Mouse (Mus musculus) mouse trophoblast stem cell (cell line): ENCODE measurements around the gene Cyp3a11.
"Not testable (repeated sequence)": the region's sequence is repeated elsewhere in the genome, so short reads cannot be mapped to it uniquely, and the experiment has no call there.

ENCODE experiments used
- in situ Hi-C, 2 experiments: fragments of 300-500 bp; cut with MseI, MboI; formaldehyde crosslinking; loops; 2 replicates in 1 of 2; 3 replicates in 1 of 2; pipeline ENCODE4 v1.15.1; 2025

Cyp3a11 gene

GRCm38 (mm10) chr5:145879688-145880087 is at the start of gene Cyp3a11:
Cyp3a11 (minus strand) TSS chr5:145879964.
- in situ Hi-C loops = no loop called here

- in situ Hi-C loops = no loop called here
Measured at GRCm38 (mm10) chr5:145912912-145913311, 33.1 kb upstream of the Cyp3a11 start.

DNA sequence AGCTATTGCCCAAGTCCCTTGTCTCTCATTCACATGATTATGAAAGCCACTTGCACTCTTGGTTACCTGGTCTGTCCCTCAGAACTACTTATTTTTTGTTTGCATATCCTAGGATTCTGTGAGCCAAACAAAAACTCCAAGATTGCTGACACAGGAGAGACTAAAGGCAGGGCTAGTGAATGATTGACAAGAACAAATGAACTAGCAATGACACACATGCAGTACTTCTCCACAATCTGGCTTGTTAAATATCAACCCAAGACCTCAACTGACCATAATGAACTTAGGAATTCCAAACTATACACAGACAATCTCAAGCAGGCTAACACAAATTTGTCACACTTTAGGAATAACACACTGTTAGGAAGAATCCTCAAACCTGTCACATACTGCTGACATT is 32.0 kb upstream of the Cyp3a11 start:
- in situ Hi-C loops = no loop called here

GRCm38 (mm10) chr5:145906937-145907336 is 27.2 kb upstream of the Cyp3a11 start:
- in situ Hi-C loops = not testable (repeated sequence)

DNA sequence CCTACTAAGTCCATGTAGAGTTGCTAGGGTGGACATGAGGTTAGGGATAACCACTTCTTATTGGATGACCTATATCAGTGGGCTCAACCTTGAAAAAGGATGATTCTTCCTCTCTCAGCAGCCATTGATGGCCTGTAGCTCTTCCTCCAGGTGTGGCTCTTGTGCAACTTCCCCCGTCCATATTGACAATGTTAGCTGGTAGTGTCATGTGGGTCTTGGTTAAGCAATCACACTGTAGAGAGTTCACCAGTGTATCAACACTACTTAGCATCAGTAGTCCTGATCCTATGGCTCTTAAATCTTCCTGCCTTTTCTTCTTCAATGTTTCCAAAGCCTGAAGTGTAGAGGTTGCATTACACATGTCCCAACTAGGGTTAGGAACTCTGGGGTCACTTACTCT is 24.8 kb upstream of the Cyp3a11 start:
- in situ Hi-C loops = no loop called here

DNA sequence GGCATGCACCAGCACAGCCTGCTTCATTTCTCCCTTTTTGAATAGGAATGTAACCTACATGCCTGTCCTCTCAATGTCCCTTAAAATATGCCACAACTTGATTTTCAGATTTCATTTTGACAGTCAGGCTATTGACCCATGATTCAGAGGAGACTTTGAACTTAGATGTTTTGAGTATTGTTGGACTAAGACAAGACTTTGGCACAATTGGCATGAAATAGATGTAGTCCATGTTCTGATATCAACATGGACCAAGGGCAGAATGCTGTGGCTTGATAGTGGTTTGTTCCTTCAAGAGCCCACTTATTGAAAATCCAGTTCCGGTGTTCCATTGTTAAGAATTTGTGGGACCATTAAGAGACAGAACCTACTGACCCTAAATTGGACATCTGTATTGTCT is 23.6 kb upstream of the Cyp3a11 start:
- in situ Hi-C loops = no loop called here

DNA sequence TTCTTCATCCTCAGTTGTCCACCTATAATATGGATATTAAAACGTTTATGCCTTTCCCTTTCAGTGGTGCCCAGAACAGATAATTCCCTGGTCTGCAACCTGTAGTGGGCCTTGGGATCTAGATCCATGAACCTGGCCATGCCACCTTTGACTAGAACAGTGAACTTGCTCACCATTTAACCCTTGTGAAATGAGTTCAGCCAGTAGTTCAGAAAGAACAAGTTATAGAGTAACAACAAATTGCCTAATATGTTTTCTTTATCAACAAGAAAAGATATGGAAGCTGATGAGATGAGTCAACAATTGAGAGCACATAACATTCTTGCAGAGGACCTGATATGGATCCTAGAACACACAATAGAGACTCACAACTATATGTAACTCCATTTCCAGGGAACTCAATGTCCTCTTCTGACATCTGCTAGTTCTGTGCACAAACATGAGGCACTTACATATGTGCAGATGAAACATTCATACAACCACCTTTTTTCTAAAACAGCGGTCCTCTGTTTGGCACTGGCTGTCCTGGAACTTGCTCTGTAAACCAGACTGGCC is 20.7 kb upstream of the Cyp3a11 start:
- in situ Hi-C loops = no loop called here

DNA sequence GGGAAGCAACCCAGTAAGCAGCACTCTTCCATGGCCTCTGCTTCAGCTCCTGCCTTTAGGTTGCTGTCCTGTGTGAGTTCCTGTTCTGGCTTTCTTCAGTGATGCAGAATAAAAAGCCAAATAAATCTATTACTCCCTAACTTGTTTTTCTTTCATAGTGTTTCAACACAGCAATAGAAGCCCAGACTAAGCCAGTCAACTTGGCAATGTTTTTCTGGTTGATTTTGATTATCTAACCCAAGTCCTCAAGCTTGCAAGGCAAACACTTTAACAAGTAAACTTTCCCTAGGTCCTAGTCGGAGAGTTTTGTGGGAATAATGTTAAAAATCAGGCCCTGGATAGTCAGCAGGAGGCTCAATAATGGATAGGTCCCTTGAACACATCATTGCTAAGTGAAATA is 17.5 kb upstream of the Cyp3a11 start:
- in situ Hi-C loops = no loop called here

- in situ Hi-C loops = no loop called here
Measured at GRCm38 (mm10) chr5:145881207-145881606, 1.4 kb upstream of the Cyp3a11 start.

DNA sequence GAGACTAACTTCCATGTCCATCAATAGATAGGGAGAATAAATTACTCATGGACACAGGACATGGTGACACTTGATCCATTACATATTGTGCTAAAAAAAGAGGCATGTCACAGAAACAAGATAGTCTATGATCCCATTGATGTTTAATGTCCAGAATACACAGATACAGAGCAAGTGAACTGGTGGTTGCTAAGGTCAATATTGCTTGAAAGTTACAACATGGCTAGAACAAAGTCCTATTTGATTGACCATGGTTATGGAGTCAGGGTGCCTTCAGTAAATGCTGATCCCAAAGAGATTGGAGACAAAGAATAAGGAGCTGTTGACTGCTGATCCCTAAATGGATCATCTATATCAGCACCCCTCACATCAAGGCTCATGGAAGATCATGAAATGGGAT is 12.3 kb downstream of the Cyp3a11 start:
- in situ Hi-C loops = not testable (repeated sequence)

DNA sequence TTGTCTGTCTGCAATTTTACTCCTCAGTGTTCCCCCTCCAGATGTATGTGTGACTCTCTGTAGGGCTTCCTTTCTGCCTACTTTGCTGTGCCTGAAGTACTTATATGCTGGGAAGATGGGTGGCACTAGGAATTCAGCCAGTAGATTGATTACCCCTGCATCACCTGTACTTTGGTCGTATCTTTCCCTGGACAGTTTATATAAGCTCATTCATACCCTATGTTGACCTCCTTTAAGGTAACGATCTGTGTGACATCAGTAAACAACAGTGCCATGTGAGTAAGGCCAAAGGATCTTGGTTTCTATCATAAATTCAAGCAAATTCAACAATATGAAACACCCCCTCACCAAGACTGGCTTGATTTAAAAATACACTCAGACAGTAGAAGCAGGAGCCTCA is 74.0 kb downstream of the Cyp3a11 start, which contains the start of gene Cyp3a44:
TSS of gene Cyp3a44 (minus strand) at position 79 of the 400 bp plus-strand sequence.
- in situ Hi-C loops = not testable (repeated sequence)
